Mouse (Mus musculus): ENCODE measurements around the gene Prnd.

DNA sequence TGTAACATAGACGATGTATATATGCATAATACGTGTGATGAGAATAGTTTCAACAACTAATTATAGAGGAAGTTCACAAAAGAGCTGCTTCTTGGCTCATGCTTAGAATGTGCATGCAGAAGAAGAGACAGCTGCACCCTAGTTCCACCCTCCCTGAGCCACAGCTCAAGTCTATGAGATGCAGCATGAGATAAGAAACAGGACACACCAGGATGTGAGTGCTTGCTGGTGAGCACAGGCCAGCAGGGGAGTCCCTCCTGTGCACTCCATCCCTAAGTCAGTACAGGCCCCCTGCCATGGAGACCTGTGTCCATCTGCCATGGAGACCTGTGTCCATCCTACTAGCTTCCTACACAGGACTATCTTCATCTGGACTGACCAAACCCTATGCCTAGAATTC lies 19.9 kb downstream of the Prnd start:
- TF ChIP-seq POLR2A (IDR thresholded peaks at IDR 0.05; ENCODE audit: low read depth, low read length) (no peak), CTCF (IDR thresholded peaks at IDR 0.05; ENCODE audit: extremely low read depth, insufficient read length, insufficient replicate concordance, low read depth, low read length) (no peak)

Measured in small intestine, adult 2 months (tissue).